Mouse (Mus musculus) layer of hippocampus, adult 11-12 months (tissue): ENCODE measurements around the gene Lrrfip2.

Experiments
- DNase-seq: peaks from one replicate; pipeline ENCODE4 v3.0.0; 2022; ENCODE audit warnings: low spot score

The Lrrfip2 gene

DNA sequence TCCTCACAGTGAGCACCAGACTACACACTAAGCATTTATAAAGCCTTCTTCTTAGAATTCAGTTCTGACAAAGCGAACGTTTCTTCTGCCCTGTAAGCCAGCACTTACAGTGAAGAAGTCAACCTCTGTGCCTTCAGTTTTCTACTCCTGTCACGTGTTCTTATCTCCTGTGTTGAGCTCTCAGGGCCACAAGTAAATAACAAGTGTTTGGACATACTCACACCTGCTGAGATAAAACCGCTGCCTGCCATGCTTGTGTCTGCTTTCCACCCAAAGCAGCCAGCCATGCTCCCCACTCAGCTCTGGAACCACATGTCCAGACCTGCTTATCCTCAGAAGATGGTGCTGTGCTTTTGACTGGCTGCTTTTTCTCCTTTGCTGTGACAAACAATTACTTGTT lies 49.2 kb downstream of the Lrrfip2 start:
- no peak for DNase-seq

DNA sequence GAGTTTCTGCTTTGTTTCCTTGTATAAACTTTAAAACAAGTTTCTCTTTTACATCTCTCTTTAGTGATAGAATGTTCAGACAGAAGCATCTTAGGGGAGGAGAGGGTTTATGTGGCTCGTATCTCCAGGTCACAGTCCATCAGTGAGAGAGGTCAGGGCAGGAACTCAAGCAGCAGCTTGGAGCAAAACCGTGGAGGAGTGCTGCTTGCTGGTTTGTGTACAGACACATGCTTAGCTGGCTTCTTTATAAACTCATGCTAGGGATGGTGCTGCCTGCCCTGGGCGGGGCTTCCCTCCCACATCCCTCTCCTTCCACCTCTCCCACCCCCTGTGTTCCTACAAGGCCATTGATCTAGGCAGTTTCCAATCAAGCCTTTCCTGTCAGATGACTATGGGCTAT lies 53.0 kb downstream of the Lrrfip2 start:
- no peak for DNase-seq

GRCm38 (mm10) chr9:111174071-111174470 lies 56.7 kb downstream of the Lrrfip2 start:
- DNase-seq: no peak

DNA sequence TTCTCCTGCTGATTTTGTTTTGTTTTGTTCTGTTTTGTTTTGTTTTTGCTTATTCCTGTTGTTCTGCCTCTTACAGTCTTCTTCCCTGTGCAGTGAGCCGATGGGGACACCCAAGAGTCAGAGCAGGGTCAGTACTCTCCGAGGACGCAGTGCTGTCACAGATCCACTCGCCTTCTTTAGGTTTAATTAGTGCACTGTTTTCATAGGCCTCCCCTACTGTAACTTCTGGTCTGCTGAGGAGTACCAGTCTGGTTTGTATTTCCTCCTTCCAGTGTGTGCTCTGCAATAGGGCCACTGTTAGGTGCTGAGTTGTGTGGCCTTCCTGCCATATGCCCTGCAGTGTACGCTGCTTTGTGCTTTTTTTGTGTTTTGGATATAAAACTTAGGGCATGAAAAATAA lies 61.6 kb downstream of the Lrrfip2 start:
- DNase-seq: no peak

- DNase-seq: peak; percentile 25
Observed at GRCm38 (mm10) chr9:111182176-111182575, 64.8 kb downstream of the Lrrfip2 start.

- DNase-seq: no peak
Observed at GRCm38 (mm10) chr9:111184929-111185328, 67.5 kb downstream of the Lrrfip2 start.

- DNase-seq: no peak
Observed at GRCm38 (mm10) chr9:111186861-111187260, 69.5 kb downstream of the Lrrfip2 start.

DNA sequence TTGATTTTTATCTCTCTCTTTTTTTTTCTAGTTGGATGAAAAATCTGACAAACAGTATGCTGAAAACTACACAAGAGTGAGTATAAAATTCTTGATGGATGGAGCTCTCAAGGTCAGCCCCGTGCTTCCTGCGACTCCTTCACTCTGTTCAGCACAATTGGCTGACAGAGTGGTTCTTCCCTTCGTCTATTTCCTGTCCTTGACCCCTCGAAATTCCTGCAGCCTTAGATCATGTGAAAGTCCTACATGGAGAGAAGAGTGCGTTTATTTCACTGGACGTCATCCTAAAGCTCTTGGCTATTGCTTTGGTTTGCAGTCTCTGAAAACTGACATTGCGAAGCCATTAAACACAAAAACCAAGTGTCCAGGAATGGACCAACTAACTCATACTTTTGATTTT lies 71.3 kb downstream of the Lrrfip2 start:
- no peak for DNase-seq

- no peak for DNase-seq
Observed at GRCm38 (mm10) chr9:111193211-111193610, 75.8 kb downstream of the Lrrfip2 start.

DNA sequence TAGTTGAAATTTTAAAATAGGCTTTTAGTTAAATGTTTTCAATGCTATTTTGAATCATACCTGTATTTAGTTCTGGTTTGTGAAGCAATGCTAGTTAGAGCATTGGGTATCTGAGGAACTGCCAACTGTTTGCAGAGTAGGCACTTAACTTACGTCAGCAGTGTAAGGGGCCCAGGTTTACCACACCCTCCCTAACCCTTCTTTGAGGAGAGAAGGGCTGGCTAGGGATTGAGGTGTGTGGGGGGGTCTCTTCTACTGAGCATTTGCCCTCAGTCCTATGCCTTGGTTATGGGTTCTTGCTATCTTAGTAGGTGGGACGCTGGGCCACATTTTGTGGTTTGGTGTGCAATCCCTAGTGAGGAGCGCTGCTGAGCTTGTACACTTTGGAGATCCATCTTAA lies 79.7 kb downstream of the Lrrfip2 start:
- DNase-seq: no peak

GRCm38 (mm10) chr9:111197712-111198111 lies 80.3 kb downstream of the Lrrfip2 start:
- no peak for DNase-seq

GRCm38 (mm10) chr9:111198332-111198731 lies 80.9 kb downstream of the Lrrfip2 start:
- DNase-seq: no peak

DNA sequence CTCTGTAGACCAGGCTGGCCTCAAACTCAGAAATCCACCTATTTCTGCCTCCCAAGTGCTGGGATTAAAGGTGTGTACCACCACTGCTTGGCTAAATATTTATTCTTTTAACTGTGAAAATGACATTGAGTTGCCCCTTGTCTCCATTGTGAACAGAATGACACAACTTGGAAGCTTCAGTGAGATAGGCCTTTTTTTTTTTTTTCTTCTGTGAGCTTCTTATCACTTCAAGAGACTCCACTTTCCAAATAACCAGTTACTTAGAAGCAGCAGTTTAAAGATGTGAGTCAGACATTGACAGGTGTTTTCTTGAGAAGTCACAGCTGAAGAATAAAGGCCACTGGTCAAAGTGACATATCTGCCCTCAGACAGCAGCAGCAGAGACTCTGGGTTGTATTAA lies 82.8 kb downstream of the Lrrfip2 start:
- no peak for DNase-seq

GRCm38 (mm10) chr9:111204601-111205375 lies 87.4 kb downstream of the Lrrfip2 start:
- DNase-seq: peak; percentile 61

DNA sequence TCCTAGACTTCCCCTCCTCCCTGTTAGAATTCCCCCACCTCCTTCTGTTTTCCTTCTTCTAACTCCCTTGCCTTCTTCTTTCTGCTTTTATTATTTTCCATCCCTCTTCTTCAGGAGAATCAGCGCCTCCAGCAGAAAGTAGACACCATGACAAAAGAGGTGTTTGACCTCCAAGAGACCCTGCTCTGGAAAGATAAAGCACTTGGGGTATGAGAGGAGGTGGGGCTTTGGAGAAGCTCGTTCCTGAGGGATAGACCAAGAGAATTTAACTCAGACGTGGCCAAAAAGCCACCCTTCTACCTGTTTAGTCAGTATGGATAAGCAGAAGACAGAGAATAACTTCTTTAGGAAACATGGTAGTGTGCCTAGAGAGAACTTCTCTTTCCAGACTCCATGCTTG lies 90.3 kb downstream of the Lrrfip2 start:
- no peak for DNase-seq

- DNase-seq: no peak
Observed at GRCm38 (mm10) chr9:111208185-111208584, 90.8 kb downstream of the Lrrfip2 start.

DNA sequence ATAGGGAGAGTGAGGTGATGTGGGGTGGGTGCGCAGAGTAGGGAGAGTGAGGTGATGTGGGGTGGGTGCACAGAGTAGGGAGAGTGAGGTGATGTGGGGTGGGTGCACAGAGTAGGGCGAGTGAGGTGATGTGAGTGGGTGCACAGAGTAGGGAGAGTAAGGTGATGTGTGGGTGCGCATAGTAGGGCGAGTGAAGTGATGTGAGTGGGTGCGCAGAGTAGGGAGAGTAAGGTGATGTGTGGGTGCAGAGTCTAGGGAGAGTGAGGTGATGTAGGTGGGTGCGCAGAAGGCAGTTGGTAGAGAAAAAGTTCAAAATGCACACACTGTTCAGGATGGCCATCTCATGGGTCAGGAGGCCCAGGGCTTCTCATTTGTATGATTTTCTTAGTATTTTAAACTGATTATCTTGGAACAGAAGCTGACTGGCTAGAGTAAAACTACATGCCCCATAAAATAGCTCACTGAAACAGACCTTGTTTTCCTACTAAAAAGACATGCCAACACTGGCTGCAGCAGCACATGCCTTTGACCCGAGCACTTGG lies 91.8 kb downstream of the Lrrfip2 start:
- DNase-seq: no peak

DNA sequence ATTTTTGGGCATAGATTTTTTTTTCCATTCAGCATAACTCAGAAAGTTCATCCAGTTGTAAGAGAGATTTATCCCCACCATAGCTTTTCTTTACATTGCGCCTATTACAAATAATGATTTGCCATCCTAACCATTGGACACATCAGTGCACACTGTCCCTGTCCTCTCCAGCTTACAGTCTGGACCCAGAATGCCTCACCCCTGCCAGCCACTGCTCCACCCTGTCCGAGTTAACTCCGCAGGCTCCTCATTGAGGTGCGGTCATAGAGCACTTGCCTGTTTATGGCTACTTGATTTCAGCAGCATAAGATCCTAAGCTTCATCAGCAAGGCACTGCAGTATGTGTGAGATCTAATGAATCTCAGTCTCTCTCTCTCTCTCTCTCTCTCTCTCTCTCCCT lies 93.0 kb downstream of the Lrrfip2 start:
- no peak for DNase-seq

DNA sequence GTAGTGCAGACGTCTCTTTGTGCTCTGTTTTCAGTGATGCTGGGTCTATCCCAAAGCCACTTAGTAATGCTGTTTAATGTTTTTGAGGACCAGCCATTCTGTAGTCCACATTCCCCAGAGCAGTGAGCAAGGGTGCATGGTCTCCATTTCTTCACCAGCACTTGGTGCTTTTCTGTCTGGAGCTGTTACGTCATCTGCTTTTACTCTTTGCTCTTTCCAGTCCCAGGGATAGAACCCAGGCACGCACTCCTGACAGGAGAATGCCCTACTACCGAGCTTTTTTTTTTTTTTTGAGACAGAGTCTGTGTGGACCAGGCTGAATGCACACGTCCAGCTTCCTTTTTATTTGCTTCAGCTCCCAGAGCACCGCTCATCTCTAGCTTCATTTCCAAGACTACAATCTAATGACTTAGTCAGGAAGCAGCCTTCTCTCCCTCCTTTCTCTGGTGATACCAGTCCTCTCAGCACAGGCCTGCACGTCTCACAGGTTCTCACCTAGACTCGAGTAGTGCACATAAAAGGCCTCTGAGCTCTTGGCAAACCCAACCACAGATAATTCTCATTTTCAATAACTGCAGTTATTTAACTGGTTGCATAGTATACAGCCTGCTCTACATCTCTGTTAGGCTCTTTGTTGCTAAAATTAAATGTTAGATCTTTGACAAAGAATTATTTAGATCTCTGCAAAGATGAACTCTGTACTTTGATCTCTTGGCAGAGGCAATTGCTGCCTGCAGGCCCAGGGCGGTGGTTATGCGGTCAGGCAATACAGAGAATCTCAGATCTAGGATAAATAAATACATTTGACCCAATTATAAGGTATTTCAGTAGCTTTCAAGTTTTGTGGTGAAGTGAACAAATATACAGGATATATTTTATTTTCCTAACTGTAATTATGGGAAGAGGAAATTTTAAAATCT lies 94.0 kb downstream of the Lrrfip2 start:
- DNase-seq: no peak

GRCm38 (mm10) chr9:111213501-111213900 lies 96.1 kb downstream of the Lrrfip2 start:
- DNase-seq: no peak

- DNase-seq: no peak
Observed at GRCm38 (mm10) chr9:111216424-111216823, 99.0 kb downstream of the Lrrfip2 start.

GRCm38 (mm10) chr9:111220551-111221080 lies 103.2 kb downstream of the Lrrfip2 start:
- no peak for DNase-seq

- DNase-seq: no peak
Observed at GRCm38 (mm10) chr9:111221580-111221979, 104.2 kb downstream of the Lrrfip2 start.
